Mouse (Mus musculus) lung, postnatal 0 days (tissue): Measurements from ENCODE around the gene Fbxo36. TPM values are rescaled to one million over a fixed set of nuclear protein-coding genes. Genes with fewer than 3 reads are reported as not detected.

Source experiments
- ATAC-seq: fragments of 200-750 bp; cut with Nextera tagmentation; 2 replicates; pipeline ENCODE4 v1.8.0; 2017; ENCODE audit warnings: moderate library complexity
- DNase-seq: peaks from one replicate; pipeline ENCODE4 v3.0.0-alpha.2; 2016; ENCODE audit warnings: low spot score
- H3K27ac ChIP-seq: fragments of 300-500 bp; sonication (generic); 2 replicates; pipeline ENCODE4 v1.5.1; 2014; ENCODE audit warnings: antibody characterized with exemption, mild to moderate bottlenecking, low read length, mixed read lengths
- H3K27me3 ChIP-seq: fragments of 300-500 bp; sonication (generic); replicated peaks from 2 replicates; pipeline ENCODE4 v1.6.1; 2014; ENCODE audit warnings: low read length, mixed read lengths; ENCODE audit not compliant: insufficient read depth
- H3K36me3 ChIP-seq: fragments of 300-500 bp; sonication (generic); 2 replicates; pipeline ENCODE4 v1.6.1; 2014; ENCODE audit warnings: low read length, mixed read lengths; ENCODE audit not compliant: insufficient read depth
- H3K4me1 ChIP-seq: fragments of 300-500 bp; sonication (generic); 2 replicates; pipeline ENCODE4 v1.6.1; 2014; ENCODE audit warnings: antibody characterized with exemption, low read depth, low read length, mixed read lengths; ENCODE audit not compliant: insufficient read depth
- H3K4me2 ChIP-seq: fragments of 300-500 bp; sonication (generic); replicated peaks from 2 replicates; pipeline ENCODE4 v1.6.1; 2014; ENCODE audit warnings: low read depth, mild to moderate bottlenecking, low read length, moderate library complexity, mixed read lengths
- H3K4me3 ChIP-seq: fragments of 300-500 bp; sonication (generic); 2 replicates; pipeline ENCODE4 v1.5.1; 2014; ENCODE audit warnings: low read depth, low read length
- H3K9ac ChIP-seq: fragments of 300-500 bp; sonication (generic); replicated peaks from 2 replicates; pipeline ENCODE4 v1.6.1; 2014; ENCODE audit warnings: low read depth, mild to moderate bottlenecking
- H3K9me3 ChIP-seq: fragments of 300-500 bp; sonication (generic); 2 replicates; pipeline ENCODE4 v1.6.1; 2016; ENCODE audit warnings: low read length, mixed read lengths
- CTCF ChIP-seq: IDR thresholded peaks from 2 replicates; pipeline ENCODE4 v1.5.1; 2016; ENCODE audit warnings: antibody characterized with exemption, mild to moderate bottlenecking
- EP300 ChIP-seq: IDR thresholded peaks from 2 replicates; pipeline ENCODE4 v1.6.1; 2016; ENCODE audit warnings: antibody characterized with exemption, mild to moderate bottlenecking, control low read depth
- WGBS: fragments of 180-500 bp; shearing (Covaris S2); extraction: QIAGEN DNeasy Blood & Tissue Kit; methylation state at CpG from one replicate; pipeline ENCODE4 v1.1.7; 2014; 5-methylcytosine and 5-hydroxymethylcytosine counted together
- polyA plus RNA-seq: library from polyadenylated mRNA; unstranded; fragments of >200 nt; fragmentation: Nextera tagmentation; extraction: Ambion mirVana; gene quantifications from 2 replicates; pipeline ENCODE4 v1.2.1, GENCODE M21; 2015

The Fbxo36 gene
- polyA plus RNA-seq, 1 experiment from 2014 or later = 23.6 TPM

DNA sequence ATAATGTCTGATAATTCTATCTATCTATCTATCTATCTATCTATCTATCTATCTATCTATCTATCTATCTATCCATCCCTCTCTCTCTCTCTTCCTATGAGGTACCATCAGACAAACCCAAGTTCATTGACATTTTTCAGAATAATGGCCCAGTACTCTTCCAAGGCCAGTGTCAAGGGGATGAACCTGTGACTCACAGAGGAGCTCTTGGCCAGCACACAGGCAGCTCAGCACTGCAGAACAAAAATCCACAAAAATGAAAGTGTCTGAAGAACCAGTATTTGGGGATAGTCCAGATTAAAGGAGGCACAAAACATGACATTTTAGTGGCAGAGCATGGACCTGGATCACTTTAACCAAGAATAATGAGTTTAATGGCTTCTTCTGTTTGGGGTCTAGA lies 103.0 kb downstream of the Fbxo36 start:
- Histone ChIP-seq H3K9me3 (no peaks in the 10 kb centered on the region), H3K4me3 (no peak overlapping the region), H3K9ac (no peak overlapping the region), H3K27ac (no peak overlapping the region), H3K36me3 (no peaks in the 10 kb centered on the region), H3K27me3 (no peaks in the 10 kb centered on the region), H3K4me1 (no peaks in the 10 kb centered on the region), H3K4me2 (no peak overlapping the region)
- TF ChIP-seq CTCF (no peak), EP300 (no peak)
- DNase-seq (no peak), ATAC-seq (no peak)

DNA sequence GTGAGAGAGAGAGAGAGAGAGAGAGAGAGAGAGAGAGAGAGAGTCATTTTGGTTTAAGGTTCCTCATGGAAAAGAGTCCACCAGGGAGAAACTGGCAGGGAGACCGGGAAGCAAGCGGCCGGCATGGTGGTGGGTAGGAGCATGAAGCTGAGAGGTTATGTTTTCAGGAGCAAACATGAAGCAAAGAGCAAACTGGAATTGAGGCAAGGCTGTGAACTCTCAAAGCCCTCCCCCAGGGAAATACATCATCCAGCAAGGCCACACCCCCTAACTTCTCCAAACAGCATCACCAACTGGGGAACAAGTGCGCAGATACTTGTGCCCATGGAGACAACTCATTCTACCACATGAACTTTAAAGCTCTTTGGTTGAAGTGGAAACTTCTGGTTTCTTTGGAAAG lies 103.9 kb downstream of the Fbxo36 start:
- Histone ChIP-seq H3K9ac (no peak overlapping the region), H3K9me3 (no peaks in the 10 kb centered on the region), H3K4me1 (no peaks in the 10 kb centered on the region), H3K36me3 (no peaks in the 10 kb centered on the region), H3K4me2 (no peak overlapping the region), H3K4me3 (no peak overlapping the region), H3K27me3 (no peaks in the 10 kb centered on the region), H3K27ac (no peak overlapping the region)
- ATAC-seq = no peak
- TF ChIP-seq EP300 = no peak
- TF ChIP-seq CTCF = no peak
- DNase-seq = no peak
- WGBS = 95% methylated on average over 4 of the region's 4 CpGs

DNA sequence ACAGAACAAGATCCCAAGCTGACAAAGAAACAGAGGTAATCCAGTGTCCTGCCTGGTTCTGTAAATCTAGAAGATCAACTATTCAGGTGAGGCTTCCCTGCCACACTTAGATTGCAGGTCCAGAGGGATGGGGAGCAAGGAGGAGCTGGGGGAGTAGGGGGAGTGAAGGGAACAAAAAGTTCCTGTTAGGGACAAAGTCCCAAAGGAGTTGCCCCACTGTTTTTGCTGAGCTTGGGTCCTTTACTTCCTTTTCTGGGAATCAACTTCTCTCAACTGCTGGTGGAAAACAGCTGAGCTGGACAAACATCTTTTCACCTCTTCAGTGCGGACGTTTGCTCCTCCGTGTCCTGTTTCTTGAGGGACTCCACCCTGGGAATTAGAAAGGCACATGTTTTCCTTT lies 106.3 kb downstream of the Fbxo36 start:
- Histone ChIP-seq H3K4me1 (no peaks in the 10 kb centered on the region), H3K9ac (no peak overlapping the region), H3K27me3 (no peaks in the 10 kb centered on the region), H3K4me3 (no peak overlapping the region), H3K27ac (no peak overlapping the region), H3K9me3 (no peaks in the 10 kb centered on the region), H3K36me3 (no peaks in the 10 kb centered on the region), H3K4me2 (no peak overlapping the region)
- ATAC-seq (no peak), DNase-seq (no peak)
- TF ChIP-seq CTCF (no peak), EP300 (no peak)
- 64% methylated on average over 3 of the region's 3 CpGs for WGBS

DNA sequence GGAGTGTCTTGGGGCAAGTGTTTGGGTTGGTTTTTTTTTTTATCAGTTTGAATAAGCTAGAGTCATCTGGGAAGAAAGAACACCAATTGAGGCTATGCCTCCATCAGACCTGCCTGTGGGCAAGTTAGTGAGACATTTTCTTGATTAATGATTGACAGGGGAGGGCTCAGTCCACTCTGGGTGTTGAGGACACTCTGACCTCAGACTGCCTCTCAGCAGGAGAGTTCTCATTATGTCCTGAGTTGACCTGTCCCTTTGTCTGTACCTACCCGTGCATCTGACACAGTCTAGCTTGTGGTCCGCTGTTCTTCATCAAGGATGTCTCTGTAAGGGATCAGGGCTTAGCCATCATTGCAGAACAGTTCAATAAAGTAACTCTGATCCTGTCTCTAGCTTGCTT lies 107.7 kb downstream of the Fbxo36 start:
- ATAC-seq (no peak), DNase-seq (no peak)
- no peak overlapping the region for H3K27ac ChIP-seq
- no peak overlapping the region for H3K4me2 ChIP-seq
- H3K4me1 ChIP-seq = no peaks in the 10 kb centered on the region
- no peaks in the 10 kb centered on the region for H3K9me3 ChIP-seq
- no peak overlapping the region for H3K9ac ChIP-seq
- no peak for TF ChIP-seq EP300
- TF ChIP-seq CTCF = no peak
- H3K36me3 ChIP-seq = no peaks in the 10 kb centered on the region
- H3K4me3 ChIP-seq = no peak overlapping the region
- 76% methylated on average over 2 of the region's 2 CpGs for WGBS
- no peaks in the 10 kb centered on the region for H3K27me3 ChIP-seq

Other genes starting within 250 kb of the Fbxo36 start
- 0.48 and 0.56 TPM in 2 replicates for gene Dner, start 143.6 kb upstream of the Fbxo36 start, polyA plus RNA-seq
- gene Trip12, start 675 bp downstream of the Fbxo36 start, polyA plus RNA-seq = 26.6 and 31.2 TPM in 2 replicates
- gene Slc16a14, start 95.3 kb downstream of the Fbxo36 start, polyA plus RNA-seq = 0.04 TPM in 1 of 2 replicates, not detected in the other